Mouse (Mus musculus) right cerebral cortex, postnatal 4 days (tissue): ENCODE results near the gene Lhfpl2.

Experiments used
- DNase-seq: peaks from one replicate; pipeline ENCODE4 v3.0.0-alpha.2; 2022

Gene Lhfpl2

DNA sequence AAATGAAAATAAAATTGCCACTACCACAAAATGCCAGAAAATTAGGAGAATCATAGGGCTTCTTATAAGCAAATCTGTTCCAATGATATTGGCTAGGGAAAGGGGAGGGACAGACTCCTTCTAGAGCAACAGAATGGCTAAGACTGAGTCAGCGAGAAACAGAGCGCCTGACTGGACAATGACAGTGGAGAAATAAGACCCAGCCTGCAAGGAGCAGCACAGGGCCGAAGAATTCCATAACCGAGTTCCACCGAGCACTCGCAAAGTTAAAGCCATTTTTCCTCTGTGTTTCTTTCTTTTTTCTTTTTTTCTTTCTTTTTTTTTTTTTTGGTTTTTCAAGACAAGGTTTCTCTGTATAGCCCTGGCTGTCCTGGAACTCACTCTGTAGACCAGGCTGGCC, 182.5 kb downstream of the Lhfpl2 start:
- no peak for DNase-seq

- no peak for DNase-seq
Observed at GRCm38 (mm10) chr13:94240873-94241272, 183.3 kb downstream of the Lhfpl2 start.

DNA sequence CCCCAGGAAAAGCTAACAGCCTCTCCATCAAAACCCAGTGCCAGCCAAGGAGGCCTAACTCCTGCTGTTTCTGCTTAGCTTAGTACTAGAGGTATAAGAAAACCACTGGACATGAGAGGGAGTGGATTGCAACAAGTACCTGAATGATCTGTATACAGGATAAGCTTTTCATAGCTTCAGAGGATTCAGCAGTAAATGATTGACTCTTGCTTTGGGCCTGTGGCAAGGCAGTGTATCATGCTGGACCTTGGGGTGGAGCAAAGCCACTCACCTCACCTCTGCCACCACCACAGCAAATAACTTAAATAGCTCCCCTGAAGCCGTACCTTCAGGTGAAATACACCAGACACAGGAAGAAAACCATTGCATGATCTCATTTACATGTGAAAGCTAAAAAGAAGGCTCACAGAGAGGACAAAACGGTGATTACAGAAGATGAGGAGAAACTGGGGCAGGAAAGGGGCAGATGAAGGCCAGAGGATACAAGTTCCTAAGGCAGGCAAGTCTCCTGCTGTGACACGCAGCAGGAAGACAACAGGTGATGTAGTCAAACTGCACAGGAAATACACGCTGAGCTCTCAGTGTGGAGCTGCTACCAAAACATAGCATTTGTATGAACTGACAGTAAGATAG, 184.4 kb downstream of the Lhfpl2 start:
- no peak for DNase-seq

GRCm38 (mm10) chr13:94242897-94243296, 185.3 kb downstream of the Lhfpl2 start:
- DNase-seq, result no peak
